Comparison of ENCODE assay signal across 8 mouse cellular contexts in the genomic region with DNA sequence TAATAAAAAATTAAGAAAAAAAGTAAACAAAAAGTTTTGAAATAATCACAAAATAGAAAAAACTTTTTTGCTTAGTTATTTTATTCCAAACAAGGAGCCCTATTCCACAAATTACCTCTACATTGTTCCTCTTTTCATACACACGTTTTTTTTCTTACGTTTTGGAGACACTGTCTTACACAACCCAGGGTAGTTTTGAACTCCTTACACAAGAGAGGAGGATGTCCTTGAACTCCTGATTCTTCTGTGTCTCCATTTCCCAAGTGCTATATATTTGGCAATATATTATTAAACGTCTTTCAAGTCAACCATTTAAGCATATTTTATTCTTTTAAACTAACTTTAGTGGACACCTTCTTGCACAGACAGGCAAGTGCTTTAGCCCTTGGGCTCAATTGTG. TPM values are rescaled to one million over a fixed set of nuclear protein-coding genes. Genes with fewer than 3 reads are reported as not detected.
DNase-seq lines count a peak whose midpoint lies in the region; ATAC-seq lines count a peak whose summit lies in the region.

No protein-coding gene starts in this region.

- no peak for DNase-seq in heart, adult 8-10 months (ENCODE audit: low spot score)
- DNase-seq in intestine, embryonic 14.5 days (ENCODE audit: low spot score): no peak
- DNase-seq in urinary bladder, postnatal 36 days (ENCODE audit: low spot score in 2 of 2): no peak
- DNase-seq in frontal cortex, postnatal 36 days (ENCODE audit: low spot score in 2 of 2): no peak
- no peak for DNase-seq in spleen, postnatal 14 days (ENCODE audit: low spot score in 2 of 2)

- peak overlapping the region; percentile 15; the same call in 1 of the 2 replicates for H3K4me2 ChIP-seq in heart, embryonic 14.5 days (ENCODE audit: low read length)
- peak overlapping the region; percentile 83 for H3K4me2 ChIP-seq in embryonic facial prominence, embryonic 13.5 days
- no peak overlapping the region for H3K4me2 ChIP-seq in intestine, embryonic 14.5 days (ENCODE audit: low read length)
- H3K4me2 ChIP-seq in midbrain, embryonic 13.5 days (replicated peaks): peak overlapping the region; percentile 36

- no peaks in the 10 kb centered on the region for H3K9me3 ChIP-seq in heart, embryonic 14.5 days (ENCODE audit: control insufficient read depth, low read length)
- H3K9me3 ChIP-seq in embryonic facial prominence, embryonic 13.5 days: no peaks in the 10 kb centered on the region
- no peaks in the 10 kb centered on the region for H3K9me3 ChIP-seq in intestine, embryonic 14.5 days (ENCODE audit: control insufficient read depth, low read length)
- no peaks in the 10 kb centered on the region for H3K9me3 ChIP-seq in midbrain, embryonic 13.5 days

- no peak overlapping the region for H3K9ac ChIP-seq in heart, embryonic 14.5 days (ENCODE audit: low read length)
- H3K9ac ChIP-seq in embryonic facial prominence, embryonic 13.5 days: peak overlapping the region; percentile 94; the same call in 1 of the 2 replicates
- no peak overlapping the region for H3K9ac ChIP-seq in intestine, embryonic 14.5 days (ENCODE audit: low read length)
- no peak overlapping the region for H3K9ac ChIP-seq in midbrain, embryonic 13.5 days (replicated peaks)

- H3K27ac ChIP-seq in heart, embryonic 14.5 days (replicated peaks in 1 of 2; ENCODE audit: control insufficient read depth in 1 of 2, insufficient read depth in 1 of 2, low read depth in 2 of 2, low read length in 2 of 2): no peak overlapping the region
- no peak overlapping the region for H3K27ac ChIP-seq in embryonic facial prominence, embryonic 13.5 days
- no peak overlapping the region for H3K27ac ChIP-seq in intestine, embryonic 14.5 days (ENCODE audit: low read depth)
- no peak overlapping the region for H3K27ac ChIP-seq in midbrain, embryonic 13.5 days

- no peaks in the 10 kb centered on the region for H3K27me3 ChIP-seq in heart, embryonic 14.5 days (ENCODE audit: control insufficient read depth, insufficient read depth, low read length)
- H3K27me3 ChIP-seq in embryonic facial prominence, embryonic 13.5 days: no peaks in the 10 kb centered on the region
- no peaks in the 10 kb centered on the region for H3K27me3 ChIP-seq in intestine, embryonic 14.5 days (replicated peaks; ENCODE audit: control insufficient read depth, insufficient read depth, low read length)
- H3K27me3 ChIP-seq in midbrain, embryonic 13.5 days: no peaks in the 10 kb centered on the region

- no peak overlapping the region for H3K4me3 ChIP-seq in heart, embryonic 14.5 days (ENCODE audit: control insufficient read depth in 1 of 2, insufficient read depth in 1 of 2, low read depth in 1 of 2, low read length in 2 of 2)
- peak overlapping the region; percentile 99; the same call in 1 of the 2 replicates for H3K4me3 ChIP-seq in embryonic facial prominence, embryonic 13.5 days
- H3K4me3 ChIP-seq in intestine, embryonic 14.5 days (ENCODE audit: low read depth, low read length): no peak overlapping the region; the same call in 1 of the 2 replicates
- peak overlapping the region; percentile 97; the same call in 1 of the 2 replicates for H3K4me3 ChIP-seq in midbrain, embryonic 13.5 days (replicated peaks)

- H3K4me1 ChIP-seq in heart, embryonic 14.5 days (ENCODE audit: control insufficient read depth in 2 of 2, insufficient read depth in 2 of 2, low read length in 2 of 2): peaks cover 0 to 4% of the 10 kb centered on the region in 2 experiments; a peak in 2 of 4 replicates
- peaks cover 4% of the 10 kb centered on the region for H3K4me1 ChIP-seq in embryonic facial prominence, embryonic 13.5 days
- H3K4me1 ChIP-seq in intestine, embryonic 14.5 days (replicated peaks; ENCODE audit: control insufficient read depth, insufficient read depth, low read length): peaks cover 4% of the 10 kb centered on the region; the same call in 1 of the 2 replicates
- peaks cover 6% of the 10 kb centered on the region for H3K4me1 ChIP-seq in midbrain, embryonic 13.5 days (replicated peaks)

- ATAC-seq in heart, embryonic 14.5 days (ENCODE audit: insufficient number of reproducible peaks, insufficient read depth, low FRiP score, low read depth): no peak
- no peak for ATAC-seq in embryonic facial prominence, embryonic 13.5 days (ENCODE audit: insufficient number of reproducible peaks, insufficient read depth, low FRiP score, low TSS enrichment, low read depth)
- ATAC-seq in intestine, embryonic 14.5 days (replicated peaks; ENCODE audit: low FRiP score, low TSS enrichment, low read depth): peak; percentile 22; the same call in 1 of the 2 replicates
- no peak; the same call in 1 of the 2 replicates for ATAC-seq in midbrain, embryonic 13.5 days

- 13% methylated on average over 3 of the region's 3 CpGs for WGBS in heart, embryonic 14.5 days
- 7% methylated on average over 3 of the region's 3 CpGs for WGBS in embryonic facial prominence, embryonic 13.5 days
- WGBS in intestine, embryonic 14.5 days: 17% methylated on average over 3 of the region's 3 CpGs
- WGBS in midbrain, embryonic 13.5 days: 15% methylated on average over 3 of the region's 3 CpGs

- H3K36me3 ChIP-seq in heart, embryonic 14.5 days (ENCODE audit: control insufficient read depth, insufficient read depth, low read length): peaks cover 31% of the 10 kb centered on the region
- peaks cover 29% of the 10 kb centered on the region for H3K36me3 ChIP-seq in embryonic facial prominence, embryonic 13.5 days
- H3K36me3 ChIP-seq in intestine, embryonic 14.5 days (ENCODE audit: control insufficient read depth, insufficient read depth, low read length): peaks cover 30% of the 10 kb centered on the region
- H3K36me3 ChIP-seq in midbrain, embryonic 13.5 days: peaks cover 25% of the 10 kb centered on the region

RNA-seq across cellular contexts. Expression of gene Uqcrc1, which starts 0.4 kb away (rescaled TPM):
- polyA plus RNA-seq in heart, embryonic 14.5 days (2014; fragmentation: Nextera tagmentation; extraction: Ambion mirVana): 952 and 972 TPM in 2 replicates
- total RNA-seq in heart, adult 8-10 months (2022): 1,000 to 10,000 TPM; 2,127 to 2,243 (median 2,213) TPM
- 422 and 457 TPM in 2 replicates for polyA plus RNA-seq in embryonic facial prominence, embryonic 13.5 days (2015; fragmentation: Nextera tagmentation; extraction: Ambion mirVana)
- polyA plus RNA-seq in intestine, embryonic 14.5 days (2014; fragmentation: Nextera tagmentation; extraction: Ambion mirVana): 522 and 561 TPM in 2 replicates
- 366 and 383 TPM in 2 replicates for polyA plus RNA-seq in midbrain, embryonic 13.5 days (2015; fragmentation: Nextera tagmentation; extraction: Ambion mirVana)

RNA-seq across cellular contexts. Expression of gene Col7a1, which starts 17.4 kb away (rescaled TPM):
- 0.47 and 0.72 TPM in 2 replicates for polyA plus RNA-seq in heart, embryonic 14.5 days (2014; fragmentation: Nextera tagmentation; extraction: Ambion mirVana)
- total RNA-seq in heart, adult 8-10 months (2022): under 1 TPM; 0.31 to 0.49 (median 0.32) TPM
- polyA plus RNA-seq in embryonic facial prominence, embryonic 13.5 days (2015; fragmentation: Nextera tagmentation; extraction: Ambion mirVana): 24.6 and 26.0 TPM in 2 replicates
- polyA plus RNA-seq in intestine, embryonic 14.5 days (2014; fragmentation: Nextera tagmentation; extraction: Ambion mirVana): 1.7 and 1.8 TPM in 2 replicates
- 1.7 and 1.8 TPM in 2 replicates for polyA plus RNA-seq in midbrain, embryonic 13.5 days (2015; fragmentation: Nextera tagmentation; extraction: Ambion mirVana)

RNA-seq across cellular contexts. Expression of gene Tmem89, which starts 21.6 kb away (rescaled TPM):
- polyA plus RNA-seq in heart, embryonic 14.5 days (2014; fragmentation: Nextera tagmentation; extraction: Ambion mirVana): not detected in 2 replicates
- under 1 TPM in 1 of 4 experiments, not detected in 3; 0.28 TPM for total RNA-seq in heart, adult 8-10 months (2022)
- not detected in 2 replicates for polyA plus RNA-seq in embryonic facial prominence, embryonic 13.5 days (2015; fragmentation: Nextera tagmentation; extraction: Ambion mirVana)
- not detected in 2 replicates for polyA plus RNA-seq in intestine, embryonic 14.5 days (2014; fragmentation: Nextera tagmentation; extraction: Ambion mirVana)
- polyA plus RNA-seq in midbrain, embryonic 13.5 days (2015; fragmentation: Nextera tagmentation; extraction: Ambion mirVana): 0.46 TPM in 1 of 2 replicates, not detected in the other

RNA-seq across cellular contexts. Expression of gene Ucn2, which starts 49.8 kb away (rescaled TPM):
- not detected in 2 replicates for polyA plus RNA-seq in heart, embryonic 14.5 days (2014; fragmentation: Nextera tagmentation; extraction: Ambion mirVana)
- not detected for total RNA-seq in heart, adult 8-10 months (2022)
- polyA plus RNA-seq in embryonic facial prominence, embryonic 13.5 days (2015; fragmentation: Nextera tagmentation; extraction: Ambion mirVana): 0.30 and 0.83 TPM in 2 replicates
- 0.37 TPM in 1 of 2 replicates, not detected in the other for polyA plus RNA-seq in intestine, embryonic 14.5 days (2014; fragmentation: Nextera tagmentation; extraction: Ambion mirVana)
- not detected in 2 replicates for polyA plus RNA-seq in midbrain, embryonic 13.5 days (2015; fragmentation: Nextera tagmentation; extraction: Ambion mirVana)

RNA-seq across cellular contexts. Expression of gene Pfkfb4, which starts 55.6 kb away (rescaled TPM):
- polyA plus RNA-seq in heart, embryonic 14.5 days (2014; fragmentation: Nextera tagmentation; extraction: Ambion mirVana): 2.9 and 3.2 TPM in 2 replicates
- total RNA-seq in heart, adult 8-10 months (2022): 1 to 10 TPM; 1.4 to 2.1 (median 1.9) TPM
- 17.1 and 19.0 TPM in 2 replicates for polyA plus RNA-seq in embryonic facial prominence, embryonic 13.5 days (2015; fragmentation: Nextera tagmentation; extraction: Ambion mirVana)
- polyA plus RNA-seq in intestine, embryonic 14.5 days (2014; fragmentation: Nextera tagmentation; extraction: Ambion mirVana): 10.2 and 11.3 TPM in 2 replicates
- polyA plus RNA-seq in midbrain, embryonic 13.5 days (2015; fragmentation: Nextera tagmentation; extraction: Ambion mirVana): 24.4 and 30.6 TPM in 2 replicates

Comparison
In these comparisons a context has a peak if more than half of its experiments do, and no peak if none do; other contexts are left out.
1. H3K4me3 ChIP-seq: peak in embryonic facial prominence, embryonic 13.5 days (single experiment) and midbrain, embryonic 13.5 days (single experiment); none in heart, embryonic 14.5 days (0 of 2) and intestine, embryonic 14.5 days (single experiment).